Mouse (Mus musculus) MEL (cell line): Measurements from ENCODE around the gene Cbwd1. TPM values are rescaled to one million over a fixed set of nuclear protein-coding genes. Genes with fewer than 3 reads are reported as not detected.

Source experiments
- DNase-seq: peaks from one replicate; pipeline ENCODE4 v3.0.0; 2011; ENCODE audit warnings: low read depth, low spot score
- H3K27ac ChIP-seq: 2 replicates; pipeline ENCODE4 v1.5.1; 2012; ENCODE audit warnings: low read depth, mild to moderate bottlenecking, control low read depth, low read length, moderate library complexity; ENCODE audit not compliant: control insufficient read depth
- H3K27me3 ChIP-seq, 2 experiments: fragments of 150-350 bp in 1 of 2; sonication (generic) in 1 of 2; 2 replicates each; pipeline ENCODE4 v1.6.1; 2012; ENCODE audit warnings: low read length in 2 of 2, mild to moderate bottlenecking in 2 of 2, improper control_type of control experiment in 1 of 2, moderate library complexity in 1 of 2; ENCODE audit not compliant: insufficient read depth in 2 of 2, control insufficient read depth in 1 of 2
- H3K36me3 ChIP-seq, 2 experiments: 2 replicates each; pipeline ENCODE4 v1.6.1; 2012 to 2014; ENCODE audit warnings: low read length in 2 of 2, improper control_type of control experiment in 1 of 2, inconsistent platforms in 1 of 2, mild to moderate bottlenecking in 1 of 2; ENCODE audit not compliant: insufficient read depth in 2 of 2, control insufficient read depth in 1 of 2
- H3K4me1 ChIP-seq, 2 experiments: fragments of 150-350 bp in 1 of 2; sonication (generic) in 1 of 2; 2 replicates each; pipeline ENCODE4 v1.6.1; 2012; ENCODE audit warnings: low read length in 2 of 2, improper control_type of control experiment in 1 of 2, mild to moderate bottlenecking in 1 of 2; ENCODE audit not compliant: insufficient read depth in 2 of 2, control insufficient read depth in 1 of 2
- H3K4me3 ChIP-seq, 2 experiments: fragments of 150-350 bp in 1 of 2; sonication (generic) in 1 of 2; 2 replicates each; pipeline ENCODE4 v1.5.1; 2012; ENCODE audit warnings: low read depth in 2 of 2, low read length in 2 of 2, mild to moderate bottlenecking in 2 of 2, moderate library complexity in 2 of 2, control low read depth in 1 of 2, improper control_type of control experiment in 1 of 2; ENCODE audit not compliant: control insufficient read depth in 1 of 2, insufficient read depth in 1 of 2
- H3K79me2 ChIP-seq: 2 replicates; pipeline ENCODE4 v1.6.1; 2012; ENCODE audit warnings: mild to moderate bottlenecking, low read length, moderate library complexity; ENCODE audit not compliant: control insufficient read depth, poor library complexity, insufficient read depth
- H3K9ac ChIP-seq: 2 replicates; pipeline ENCODE4 v1.6.1; 2012; ENCODE audit warnings: low read depth, mild to moderate bottlenecking, control low read depth, low read length, moderate library complexity; ENCODE audit not compliant: control insufficient read depth, poor library complexity, severe bottlenecking
- H3K9me3 ChIP-seq: fragments of 150-350 bp; sonication (generic); replicated peaks from 2 replicates; pipeline ENCODE4 v1.6.1; 2012; ENCODE audit warnings: mild to moderate bottlenecking, low read length, improper control_type of control experiment, moderate library complexity; ENCODE audit not compliant: insufficient read depth
- E2F4 ChIP-seq: IDR thresholded peaks from 2 replicates; pipeline ENCODE4 v1.6.1; 2011; ENCODE audit warnings: low read depth, low read length, improper control_type of control experiment, borderline replicate concordance
- EP300 ChIP-seq, 2 experiments: IDR thresholded peaks; 2 replicates each; pipeline ENCODE4 v1.6.1; 2011; ENCODE audit warnings: improper control_type of control experiment in 2 of 2, low read length in 2 of 2, low read depth in 1 of 2, mild to moderate bottlenecking in 1 of 2
- GATA1 ChIP-seq: IDR thresholded peaks from 2 replicates; pipeline ENCODE4 v1.6.1; 2011; ENCODE audit warnings: low read depth, low read length, improper control_type of control experiment
- MAFK ChIP-seq: IDR thresholded peaks from 2 replicates; pipeline ENCODE4 v1.6.1; 2011; ENCODE audit warnings: low read depth, mild to moderate bottlenecking, low read length, improper control_type of control experiment, borderline replicate concordance
- MAX ChIP-seq: IDR thresholded peaks from 2 replicates; pipeline ENCODE4 v1.6.1; 2011; ENCODE audit warnings: low read length, improper control_type of control experiment
- MAZ ChIP-seq: IDR thresholded peaks from 2 replicates; pipeline ENCODE4 v1.6.1; 2012; ENCODE audit warnings: low read depth, mild to moderate bottlenecking, inconsistent platforms, low read length, improper control_type of control experiment
- MEF2A ChIP-seq: IDR thresholded peaks from 2 replicates; pipeline ENCODE4 v1.6.1; 2014; ENCODE audit warnings: low read depth, mild to moderate bottlenecking, inconsistent platforms, low read length, improper control_type of control experiment; ENCODE audit not compliant: poor library complexity, insufficient replicate concordance, severe bottlenecking; ENCODE audit errors: extremely low read depth
- MXI1 ChIP-seq: IDR thresholded peaks from 2 replicates; pipeline ENCODE4 v1.6.1; 2011; ENCODE audit warnings: mild to moderate bottlenecking, low read depth, low read length, improper control_type of control experiment
- MYB ChIP-seq: IDR thresholded peaks from 2 replicates; pipeline ENCODE4 v1.6.1; 2011; ENCODE audit warnings: mild to moderate bottlenecking, low read depth, low read length, improper control_type of control experiment
- NRF1 ChIP-seq: IDR thresholded peaks from 2 replicates; pipeline ENCODE4 v1.6.1; 2014; ENCODE audit warnings: low read depth, mild to moderate bottlenecking, inconsistent platforms, low read length, improper control_type of control experiment, moderate library complexity; ENCODE audit not compliant: poor library complexity, insufficient read depth, severe bottlenecking
- POLR2A ChIP-seq, 2 experiments: IDR thresholded peaks; 2 replicates each; pipeline ENCODE4 v1.6.1; 2011 to 2012; ENCODE audit warnings: low read length in 2 of 2, mild to moderate bottlenecking in 2 of 2, control low read depth in 1 of 2, improper control_type of control experiment in 1 of 2, low read depth in 1 of 2, moderate library complexity in 1 of 2; ENCODE audit not compliant: control insufficient read depth in 1 of 2, insufficient read depth in 1 of 2, poor library complexity in 1 of 2
- POLR2AphosphoS5 ChIP-seq: IDR thresholded peaks from 2 replicates; pipeline ENCODE4 v1.6.1; 2012; ENCODE audit warnings: low read depth, borderline replicate concordance, mild to moderate bottlenecking, inconsistent platforms, low read length, moderate library complexity, mixed read lengths
- SIN3A ChIP-seq: IDR thresholded peaks from 2 replicates; pipeline ENCODE4 v1.6.1; 2012; ENCODE audit warnings: low read length, improper control_type of control experiment, inconsistent platforms
- SMC3 ChIP-seq: IDR thresholded peaks from 2 replicates; pipeline ENCODE4 v1.6.1; 2011; ENCODE audit warnings: low read depth, low read length, improper control_type of control experiment
- UBTF ChIP-seq: IDR thresholded peaks from 2 replicates; pipeline ENCODE4 v1.6.1; 2012; ENCODE audit warnings: low read depth, mild to moderate bottlenecking, inconsistent platforms, low read length, improper control_type of control experiment, moderate library complexity, borderline replicate concordance; ENCODE audit not compliant: insufficient read depth
- ZC3H11A ChIP-seq: IDR thresholded peaks from 2 replicates; pipeline ENCODE4 v1.6.1; 2012; ENCODE audit warnings: low read depth, mild to moderate bottlenecking, inconsistent platforms, low read length, improper control_type of control experiment
- ZKSCAN1 ChIP-seq: IDR thresholded peaks from 2 replicates; pipeline ENCODE4 v1.6.1; 2012; ENCODE audit warnings: low read depth, mild to moderate bottlenecking, inconsistent platforms, low read length, improper control_type of control experiment, moderate library complexity
- polyA plus RNA-seq, 2 experiments: library from polyadenylated mRNA; stranded (reverse) in 1 of 2; unstranded in 1 of 2; fragments of >175 nt in 1 of 2; fragments of >200 nt in 1 of 2; gene quantifications; 2 replicates each; pipeline versions ENCODE4 v1.2.1 to v1.2.4; 2012; ENCODE audit warnings: low replicate concordance in 2 of 2, low read depth in 1 of 2; ENCODE audit not compliant: insufficient read length in 2 of 2, insufficient read depth in 1 of 2, missing spikeins in 1 of 2
- total RNA-seq: library from RNA; depleted of rRNA; stranded (reverse); fragments of 300-350 nt; gene quantifications from 2 replicates; pipeline ENCODE4 v1.2.3, GENCODE M21; 2012

Cbwd1 gene
- total and polyA plus RNA-seq, 3 experiments: 14.2 to 24.0 TPM; not detected in 1

GRCm38 (mm10) chr19:24908385-24909155 is 52.8 kb downstream of the Cbwd1 start:
- DNase-seq: no peak
- Histone ChIP-seq H3K9me3 (no peaks in the 10 kb centered on the region), H3K79me2 (no peaks in the 10 kb centered on the region), H3K27me3 (no peaks in the 10 kb centered on the region), H3K36me3 (no peaks in the 10 kb centered on the region), H3K9ac (no peak overlapping the region), H3K4me1 (no peaks in the 10 kb centered on the region), H3K4me3 (no peak overlapping the region), H3K27ac (no peak overlapping the region)
- TF ChIP-seq ZKSCAN1 (no peak), MAFK (no peak), NRF1 (no peak), MEF2A (no peak), E2F4 (no peak)

DNA sequence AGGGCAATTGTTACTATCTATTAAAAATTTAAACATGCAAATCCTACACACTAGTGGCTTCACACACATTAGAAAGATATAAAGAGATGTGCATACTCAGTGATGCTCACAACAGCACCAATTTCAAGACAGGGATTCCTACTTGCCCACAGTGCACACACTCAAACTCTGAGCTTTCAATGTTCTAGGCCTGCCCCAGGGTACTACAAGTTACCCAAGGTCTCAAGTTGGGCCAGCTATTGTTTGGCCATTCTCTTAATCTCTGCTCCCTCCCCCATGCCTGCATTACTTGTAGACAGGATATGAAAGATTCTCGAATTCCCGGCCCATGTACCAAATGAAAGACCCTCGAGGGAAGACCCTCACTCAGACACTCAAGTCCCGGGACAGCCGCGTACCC is 53.8 kb downstream of the Cbwd1 start:
- no peaks in the 10 kb centered on the region for H3K4me1 ChIP-seq
- H3K9me3 ChIP-seq: no peaks in the 10 kb centered on the region
- H3K27me3 ChIP-seq: no peaks in the 10 kb centered on the region
- DNase-seq: no peak
- H3K79me2 ChIP-seq: no peaks in the 10 kb centered on the region
- H3K36me3 ChIP-seq: no peaks in the 10 kb centered on the region
- TF ChIP-seq UBTF (no peak), SIN3A (no peak), GATA1 (no peak), MYB (no peak), POLR2A (IDR thresholded peaks at IDR 0.05; ENCODE audit: control insufficient read depth in 1 of 2, insufficient read depth in 1 of 2, low read depth in 1 of 2, low read length in 2 of 2, poor library complexity in 1 of 2) (no peak), POLR2AphosphoS5 (no peak), ZC3H11A (no peak), SMC3 (no peak), MXI1 (no peak), EP300 (IDR thresholded peaks at IDR 0.05; ENCODE audit: low read depth in 1 of 2, low read length in 2 of 2) (no peak), ZKSCAN1 (no peak), MAZ (no peak), MAX (no peak)
- no peak overlapping the region for H3K4me3 ChIP-seq
- H3K27ac ChIP-seq: no peak overlapping the region
- H3K9ac ChIP-seq: no peak overlapping the region
